Mouse (Mus musculus) hindbrain, embryonic 16.5 days (tissue): ENCODE measurements at regions not wholly inside any gene's neighbourhood (a gene's known extent, or its start where the extent isn't known, plus 50 kb on each side); places are given as distances from the start of the nearest gene placed in this dataset.

Source experiments
- ATAC-seq: fragments of 200-750 bp; cut with Nextera tagmentation; 2 replicates; pipeline ENCODE4 v1.8.0; 2017; ENCODE audit warnings: moderate TSS enrichment, moderate library complexity
- H3K27ac ChIP-seq: fragments of 300-500 bp; sonication (generic); 2 replicates; pipeline ENCODE4 v1.5.1; 2014; ENCODE audit warnings: low read depth, mild to moderate bottlenecking, control low read depth, low read length, moderate library complexity
- H3K27me3 ChIP-seq: fragments of 300-500 bp; sonication (generic); replicated peaks from 2 replicates; pipeline ENCODE4 v1.6.1; 2014; ENCODE audit warnings: low read length; ENCODE audit not compliant: control insufficient read depth, insufficient read depth
- H3K36me3 ChIP-seq: fragments of 300-500 bp; sonication (generic); 2 replicates; pipeline ENCODE4 v1.6.1; 2014; ENCODE audit warnings: mild to moderate bottlenecking, low read length, moderate library complexity, mixed read lengths; ENCODE audit not compliant: control insufficient read depth, insufficient read depth
- H3K4me1 ChIP-seq: fragments of 300-500 bp; sonication (generic); 2 replicates; pipeline ENCODE4 v1.6.1; 2014; ENCODE audit warnings: low read depth, low read length; ENCODE audit not compliant: control insufficient read depth, insufficient read depth
- H3K4me2 ChIP-seq: fragments of 300-500 bp; sonication (generic); 2 replicates; pipeline ENCODE4 v1.6.1; 2014; ENCODE audit warnings: mild to moderate bottlenecking, low read length, control low read depth, moderate library complexity
- H3K4me3 ChIP-seq: fragments of 300-500 bp; sonication (generic); 2 replicates; pipeline ENCODE4 v1.5.1; 2014; ENCODE audit warnings: mild to moderate bottlenecking, low read length, control low read depth, moderate library complexity
- H3K9ac ChIP-seq: fragments of 300-500 bp; sonication (generic); 2 replicates; pipeline ENCODE4 v1.6.1; 2014; ENCODE audit warnings: low read depth, mild to moderate bottlenecking, control low read depth, low read length, moderate library complexity
- H3K9me3 ChIP-seq: fragments of 300-500 bp; sonication (generic); 2 replicates; pipeline ENCODE4 v1.6.1; 2014; ENCODE audit warnings: mild to moderate bottlenecking, low read length, moderate library complexity; ENCODE audit not compliant: control insufficient read depth
- WGBS: fragments of 180-500 bp; shearing (Covaris S2); extraction: QIAGEN DNeasy Blood & Tissue Kit; methylation state at CpG from one replicate; pipeline ENCODE4 v1.1.7; 2014; 5-methylcytosine and 5-hydroxymethylcytosine counted together

GRCm38 (mm10) chr13:101965537-101965936 lies 197.5 kb upstream of the Pik3r1 start:
- no peak overlapping the region for H3K27ac ChIP-seq
- WGBS: 77% methylated on average over 7 of the region's 7 CpGs
- H3K9ac ChIP-seq: no peak overlapping the region
- no peaks in the 10 kb centered on the region for H3K4me1 ChIP-seq
- ATAC-seq: no peak
- no peaks in the 10 kb centered on the region for H3K9me3 ChIP-seq
- no peak overlapping the region for H3K4me3 ChIP-seq
- no peaks in the 10 kb centered on the region for H3K36me3 ChIP-seq
- H3K27me3 ChIP-seq: no peaks in the 10 kb centered on the region
- no peak overlapping the region for H3K4me2 ChIP-seq

- H3K9ac ChIP-seq: no peak overlapping the region
- H3K4me1 ChIP-seq: no peaks in the 10 kb centered on the region
- no peaks in the 10 kb centered on the region for H3K27me3 ChIP-seq
- no peak overlapping the region for H3K27ac ChIP-seq
- H3K36me3 ChIP-seq: no peaks in the 10 kb centered on the region
- ATAC-seq: no peak
- no peaks in the 10 kb centered on the region for H3K9me3 ChIP-seq
- WGBS: 86% methylated on average over 8 of the region's 8 CpGs
- H3K4me2 ChIP-seq: no peak overlapping the region
- H3K4me3 ChIP-seq: no peak overlapping the region
These were observed 198.9 kb upstream of the Pik3r1 start for GRCm38 (mm10) chr13:101966799-101967397.

GRCm38 (mm10) chr13:101967466-101967865 lies 199.4 kb upstream of the Pik3r1 start:
- no peak overlapping the region for H3K4me3 ChIP-seq
- no peaks in the 10 kb centered on the region for H3K4me1 ChIP-seq
- H3K9me3 ChIP-seq: no peaks in the 10 kb centered on the region
- no peaks in the 10 kb centered on the region for H3K36me3 ChIP-seq
- H3K9ac ChIP-seq: no peak overlapping the region
- WGBS: 70% methylated on average over 4 of the region's 4 CpGs
- no peak overlapping the region for H3K27ac ChIP-seq
- H3K4me2 ChIP-seq: no peak overlapping the region
- ATAC-seq: no peak
- no peaks in the 10 kb centered on the region for H3K27me3 ChIP-seq

GRCm38 (mm10) chr13:101976766-101977165 lies 208.7 kb upstream of the Pik3r1 start:
- Histone ChIP-seq H3K27ac (no peak overlapping the region), H3K4me3 (no peak overlapping the region), H3K9me3 (no peaks in the 10 kb centered on the region), H3K4me2 (no peak overlapping the region), H3K27me3 (no peaks in the 10 kb centered on the region), H3K36me3 (no peaks in the 10 kb centered on the region), H3K9ac (no peak overlapping the region), H3K4me1 (no peaks in the 10 kb centered on the region)
- no peak for ATAC-seq
- WGBS: 95% methylated on average over 4 of the region's 4 CpGs

- Histone ChIP-seq H3K9me3 (0 out of 2 replicates have a peak, but pooled peaks cover 4% of the 10 kb centered on the region), H3K36me3 (no peaks in the 10 kb centered on the region), H3K9ac (no peak overlapping the region), H3K27me3 (no peaks in the 10 kb centered on the region), H3K27ac (no peak overlapping the region), H3K4me1 (no peaks in the 10 kb centered on the region), H3K4me2 (no peak overlapping the region), H3K4me3 (no peak overlapping the region)
- 71% methylated on average over 4 of the region's 4 CpGs for WGBS
- no peak for ATAC-seq
These were observed 212.3 kb upstream of the Pik3r1 start for GRCm38 (mm10) chr13:101980171-101980835.

GRCm38 (mm10) chr13:101988637-101989413 lies 220.8 kb upstream of the Pik3r1 start:
- Histone ChIP-seq H3K36me3 (no peaks in the 10 kb centered on the region), H3K27me3 (no peaks in the 10 kb centered on the region), H3K4me2 (no peak overlapping the region), H3K4me1 (no peaks in the 10 kb centered on the region), H3K4me3 (no peak overlapping the region), H3K27ac (no peak overlapping the region), H3K9me3 (no peaks in the 10 kb centered on the region), H3K9ac (no peak overlapping the region)
- no peak for ATAC-seq
- 86% methylated on average over 9 of the region's 9 CpGs for WGBS

GRCm38 (mm10) chr13:101991729-101992128 lies 223.7 kb upstream of the Pik3r1 start:
- H3K4me3 ChIP-seq: no peak overlapping the region
- WGBS: 89% methylated on average over 1 of the region's 1 CpGs
- no peaks in the 10 kb centered on the region for H3K4me1 ChIP-seq
- no peak overlapping the region for H3K27ac ChIP-seq
- no peaks in the 10 kb centered on the region for H3K27me3 ChIP-seq
- H3K4me2 ChIP-seq: no peak overlapping the region
- ATAC-seq: no peak
- no peaks in the 10 kb centered on the region for H3K9me3 ChIP-seq
- no peak overlapping the region for H3K9ac ChIP-seq
- no peaks in the 10 kb centered on the region for H3K36me3 ChIP-seq

- H3K27me3 ChIP-seq: no peaks in the 10 kb centered on the region
- H3K27ac ChIP-seq: no peak overlapping the region
- H3K36me3 ChIP-seq: no peaks in the 10 kb centered on the region
- H3K9ac ChIP-seq: no peak overlapping the region
- H3K9me3 ChIP-seq: no peaks in the 10 kb centered on the region
- H3K4me3 ChIP-seq: no peak overlapping the region
- no peak for ATAC-seq
- no peaks in the 10 kb centered on the region for H3K4me1 ChIP-seq
- WGBS: 67% methylated on average over 3 of the region's 3 CpGs
- no peak overlapping the region for H3K4me2 ChIP-seq
These were observed 226.8 kb upstream of the Pik3r1 start for GRCm38 (mm10) chr13:101994779-101995178.

GRCm38 (mm10) chr13:101995529-101995928 lies 227.5 kb upstream of the Pik3r1 start:
- H3K9ac ChIP-seq: no peak overlapping the region
- 93% methylated on average over 2 of the region's 2 CpGs for WGBS
- no peak for ATAC-seq
- H3K4me3 ChIP-seq: no peak overlapping the region
- H3K27me3 ChIP-seq: no peaks in the 10 kb centered on the region
- no peaks in the 10 kb centered on the region for H3K4me1 ChIP-seq
- H3K27ac ChIP-seq: no peak overlapping the region
- H3K36me3 ChIP-seq: no peaks in the 10 kb centered on the region
- H3K9me3 ChIP-seq: no peaks in the 10 kb centered on the region
- H3K4me2 ChIP-seq: no peak overlapping the region
